Mouse (Mus musculus): ENCODE measurements around the gene Hap1.

Gene Hap1

DNA sequence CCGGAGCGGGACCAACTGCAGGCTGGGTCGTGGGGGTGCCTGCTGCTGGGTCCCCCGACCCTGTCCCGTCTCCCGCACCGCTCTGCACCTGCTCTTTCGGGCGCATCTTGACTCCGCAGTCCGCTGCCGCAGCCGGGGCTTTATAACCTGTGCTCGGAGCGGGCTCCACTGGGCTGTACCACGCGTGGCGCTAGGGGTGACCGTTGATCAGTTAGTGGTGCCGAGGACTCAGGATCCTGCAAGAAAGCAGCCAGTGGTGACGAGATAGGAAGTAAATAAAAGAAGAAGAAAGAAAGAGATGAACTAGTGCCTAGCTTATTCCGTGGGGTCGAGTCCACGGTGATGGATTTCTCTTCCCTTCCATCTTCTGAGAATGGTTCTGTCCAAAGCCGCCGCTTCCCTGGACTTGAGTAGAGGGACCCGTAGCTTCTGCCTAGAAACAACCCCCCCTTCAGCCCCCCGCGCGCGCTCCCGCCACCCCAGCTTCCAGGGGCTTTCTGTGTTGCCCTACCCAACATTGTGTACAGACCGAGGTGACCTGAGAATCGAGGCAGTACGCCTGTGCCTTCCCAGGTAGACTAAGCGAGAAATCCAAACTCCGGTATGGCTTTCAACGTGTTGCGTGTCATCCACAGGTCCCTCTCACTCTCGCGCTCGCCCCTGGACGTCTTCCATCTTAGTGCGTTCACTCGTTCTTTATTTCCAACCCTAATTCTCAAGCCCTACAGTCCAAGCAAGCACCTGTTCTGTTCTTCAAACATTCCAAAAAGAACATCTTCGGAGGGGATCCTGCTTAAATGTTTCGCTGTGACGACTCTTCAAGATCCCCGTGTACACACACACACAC, at the start of gene Hap1:
Hap1 (minus strand) TSS at position 157 of the 847 bp plus-strand sequence.
- peak; percentile 78 to 83 for DNase-seq

DNA sequence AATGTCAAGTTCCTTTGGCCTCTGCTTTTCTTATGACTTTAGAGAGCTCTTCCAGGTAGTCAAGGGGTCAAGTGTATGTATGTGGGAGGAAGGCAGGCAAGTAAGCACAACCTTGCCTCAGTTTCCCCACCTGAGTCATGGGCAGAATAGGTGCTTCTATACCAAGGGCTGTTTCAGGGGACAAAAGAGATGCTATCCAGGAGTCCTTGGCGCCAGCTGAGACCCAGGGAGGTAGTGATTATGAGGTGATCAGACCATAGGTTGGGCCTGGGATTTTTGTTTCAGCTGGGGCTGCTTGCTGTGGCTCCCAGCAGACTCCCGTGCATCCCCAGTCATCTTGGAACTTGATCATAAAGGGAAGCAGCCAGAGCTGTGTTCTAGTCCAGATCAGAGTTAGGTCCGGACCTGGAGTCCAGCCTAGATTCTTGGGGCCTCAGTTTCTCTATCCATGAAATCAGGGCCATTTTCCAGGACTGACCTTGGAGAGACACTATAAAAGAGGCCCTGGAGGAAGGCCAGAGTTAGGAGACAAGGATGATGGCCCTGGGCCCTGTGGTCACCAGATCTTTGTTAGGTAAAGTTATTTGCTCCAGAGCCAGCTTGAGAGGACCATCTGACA, 48.6 kb upstream of the Hap1 start:
- DNase-seq: no peak

DNA sequence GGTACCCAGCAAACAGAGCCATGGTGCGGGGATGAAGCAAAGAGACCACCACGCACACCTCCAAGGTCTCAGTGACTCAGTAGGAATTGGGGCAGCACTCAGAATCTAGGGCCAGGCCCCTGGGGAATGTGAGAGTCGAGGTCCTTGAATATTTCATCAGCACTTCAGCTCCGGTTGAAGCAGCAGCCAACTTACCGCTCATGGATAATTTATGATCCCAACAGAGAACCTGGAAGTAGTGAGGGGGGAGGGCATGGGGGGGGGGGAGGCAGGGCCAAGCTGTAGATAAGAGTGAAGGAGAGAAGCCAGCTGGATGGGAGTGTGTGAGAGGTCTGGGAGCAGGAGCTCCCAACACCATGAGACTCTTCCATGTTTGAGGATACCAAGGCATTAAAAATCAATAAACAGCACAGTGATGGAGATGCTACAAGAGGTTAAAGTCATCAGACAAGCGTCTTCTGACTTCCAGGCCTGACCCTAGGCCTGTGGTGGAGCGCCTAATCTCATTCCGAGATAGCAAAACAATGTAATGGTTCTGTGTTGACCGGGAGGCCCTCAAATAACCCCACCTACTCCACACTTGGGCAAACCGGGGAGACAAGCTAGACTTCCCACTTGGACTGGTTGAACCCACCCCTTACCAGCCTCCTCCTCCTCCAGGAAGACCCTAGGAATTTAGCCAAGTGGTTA, 47.7 kb upstream of the Hap1 start:
- DNase-seq: no peak

DNA sequence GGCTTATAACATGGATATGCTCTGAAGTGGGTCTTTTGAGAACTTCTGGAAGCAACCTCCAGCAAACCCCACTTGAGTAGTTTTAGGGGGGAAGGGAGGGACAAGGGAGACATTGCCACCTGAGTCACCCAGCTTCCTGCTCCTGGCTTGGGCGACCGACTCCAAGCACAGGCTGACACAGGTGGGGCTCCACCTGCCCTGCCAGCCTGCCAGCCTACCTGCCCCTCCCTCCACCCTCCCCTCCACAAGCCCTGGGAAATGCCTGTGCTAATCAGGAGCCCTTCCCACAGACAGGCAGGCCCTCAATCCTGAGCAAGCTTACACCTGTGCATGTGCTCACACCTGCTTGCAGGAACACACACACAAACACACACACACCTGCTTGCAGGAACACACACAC, 46.8 kb upstream of the Hap1 start:
- DNase-seq: peak in 1 of 2 experiments; percentile 72

DNA sequence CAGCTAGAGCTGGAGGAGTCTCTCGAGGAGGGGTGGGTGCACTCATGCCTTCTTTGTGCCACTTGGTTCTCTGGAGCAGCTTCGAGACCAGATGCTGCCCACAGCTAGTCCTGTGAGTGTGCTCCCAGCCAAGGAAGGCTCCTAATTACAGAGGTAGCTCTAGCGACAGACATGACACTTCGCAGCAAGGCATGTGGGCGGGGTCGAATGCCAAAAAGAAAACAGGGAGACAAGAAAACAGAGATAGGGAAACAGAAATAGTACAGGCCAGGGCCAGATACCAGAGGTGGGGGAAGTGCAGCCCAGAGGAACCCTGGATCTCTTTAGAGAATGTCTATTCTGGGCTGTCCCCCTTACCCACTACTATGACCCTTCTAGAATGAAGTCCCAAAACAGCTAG, 46.3 kb upstream of the Hap1 start:
- DNase-seq: no peak

DNA sequence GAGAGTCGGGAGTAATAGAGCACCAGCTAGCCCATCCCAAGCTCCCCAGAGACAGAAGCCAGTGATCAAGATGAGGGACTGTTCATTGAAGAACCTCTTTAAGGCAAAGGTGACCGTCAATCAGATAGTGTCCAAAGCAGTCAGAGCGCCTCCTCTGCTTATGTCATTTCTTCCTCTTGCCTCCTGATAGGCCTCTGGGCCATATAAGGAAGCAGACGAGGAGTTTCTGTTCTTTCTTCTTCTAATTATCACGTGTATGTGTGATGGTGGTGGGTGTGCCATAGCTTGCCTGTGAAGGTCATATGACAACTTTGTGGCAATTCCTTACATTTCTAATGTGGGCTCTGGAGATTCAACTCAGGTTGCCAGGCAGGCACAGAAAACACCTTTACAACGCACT, 44.9 kb upstream of the Hap1 start:
- DNase-seq: no peak

DNA sequence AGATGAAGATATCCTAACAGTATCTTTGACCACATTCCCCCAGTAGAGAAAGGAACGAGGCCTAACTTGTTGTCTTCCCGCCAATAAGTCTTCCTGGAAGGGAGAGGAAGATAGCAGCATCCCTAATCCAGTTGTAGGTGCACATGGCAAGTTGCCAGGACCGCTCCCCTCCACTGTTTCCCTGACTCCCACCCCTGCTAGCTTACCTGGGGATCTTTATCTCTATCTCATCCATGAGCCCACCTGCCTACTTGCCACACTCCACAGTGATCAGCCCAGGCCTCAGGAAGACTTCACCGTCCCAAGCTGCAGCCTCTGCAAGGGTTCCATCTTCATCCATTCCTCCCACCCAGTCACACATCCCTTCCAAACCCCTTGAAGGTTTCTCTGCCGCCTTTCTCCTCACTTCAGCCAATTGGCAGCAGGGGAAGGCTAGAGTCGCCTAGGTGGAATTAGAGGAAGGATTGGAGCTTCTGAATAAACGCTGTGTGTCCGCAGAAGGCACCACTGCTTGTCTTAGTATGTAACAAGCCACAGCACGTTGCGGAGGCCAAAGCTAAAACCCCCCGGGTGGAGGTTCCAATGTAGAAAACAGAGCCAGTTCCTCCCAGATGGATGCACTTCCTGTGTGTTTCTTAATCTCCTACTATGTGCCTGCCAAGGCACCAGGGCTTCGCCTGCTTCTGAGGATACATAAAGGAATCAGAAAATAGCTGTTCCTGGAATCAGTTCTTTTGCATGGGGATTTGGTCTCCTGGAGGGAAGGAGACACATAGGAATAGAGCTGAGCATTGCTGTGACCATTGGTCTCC, 44.0 kb upstream of the Hap1 start:
- no peak for DNase-seq

DNA sequence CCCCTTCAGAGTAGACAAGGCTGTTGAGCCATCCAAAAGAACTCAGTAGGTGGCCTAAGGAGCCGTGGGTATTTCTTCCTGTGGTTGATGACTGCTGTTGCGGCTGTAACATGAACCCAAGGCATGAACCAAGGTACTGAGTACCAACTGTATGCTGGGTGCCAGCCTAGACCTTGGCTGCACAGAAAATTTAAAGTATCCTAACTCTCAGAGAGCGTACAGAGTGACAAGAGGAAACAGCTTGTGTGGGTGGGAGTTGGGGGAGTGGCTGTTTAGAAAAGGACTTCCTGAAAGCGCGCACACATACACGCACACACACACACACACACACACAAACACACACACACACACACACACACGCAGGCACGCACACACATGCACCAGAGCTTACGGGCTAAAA, 43.4 kb upstream of the Hap1 start:
- peak; percentile 29 to 65 for DNase-seq

DNA sequence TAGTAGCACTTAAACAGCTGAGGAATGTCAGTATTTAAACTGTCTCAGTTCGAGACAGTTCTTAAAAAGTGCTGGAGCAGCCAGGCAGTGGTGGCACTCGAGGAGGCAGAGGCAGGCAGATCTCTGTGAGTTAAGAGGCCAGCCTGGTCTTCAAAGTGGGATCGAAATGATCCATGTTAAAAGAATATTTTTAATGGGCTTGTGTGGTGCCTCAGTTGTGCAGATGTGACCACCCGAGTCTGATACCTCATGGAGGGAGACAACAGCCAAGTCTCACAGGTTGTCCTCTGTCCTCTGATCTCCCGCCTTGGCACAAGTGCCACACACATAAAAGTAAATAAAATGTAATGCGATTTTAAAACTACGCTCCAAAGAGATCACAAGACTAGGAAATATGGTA, 42.6 kb upstream of the Hap1 start:
- DNase-seq: no peak

DNA sequence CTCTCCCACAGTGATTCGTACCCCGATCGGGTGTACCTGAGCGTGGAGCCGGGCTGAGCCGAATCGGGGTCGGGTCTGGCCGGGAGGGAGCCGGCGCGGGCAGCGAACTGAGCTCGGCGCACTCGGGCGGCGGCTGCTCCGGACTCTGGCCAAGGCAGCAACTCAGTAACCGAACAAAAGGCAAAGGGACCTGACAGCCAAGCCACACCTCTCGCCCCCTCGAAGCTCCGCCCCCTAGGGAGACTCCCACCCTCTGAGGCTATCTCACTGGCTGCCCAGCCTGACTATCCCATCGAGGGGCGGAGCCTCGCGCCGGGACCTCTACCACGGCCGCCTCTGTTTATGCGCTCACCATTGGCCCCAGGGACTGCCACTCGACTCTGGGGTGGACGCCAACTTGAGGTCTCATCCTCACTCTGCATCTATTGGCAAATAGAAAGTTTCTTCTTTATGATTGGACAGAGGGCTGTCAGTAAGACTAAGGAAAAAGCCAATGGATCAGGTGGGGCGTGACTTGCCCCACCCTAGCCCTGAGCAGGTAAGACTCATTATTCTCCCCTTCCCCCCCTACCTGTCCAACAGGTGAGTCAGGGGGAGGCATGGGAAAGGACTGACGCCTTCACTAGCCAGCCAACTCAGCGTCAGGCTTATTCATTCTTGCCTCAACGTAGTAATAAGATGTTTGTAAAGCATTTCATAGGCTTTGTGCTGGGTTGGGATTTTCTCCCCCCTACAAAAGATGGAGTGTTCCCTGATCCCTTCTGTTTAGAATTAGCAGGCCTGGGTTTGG, 41.9 kb upstream of the Hap1 start, which contains the start of gene Jup:
Jup (minus strand) TSS at position 164 of the 790 bp plus-strand sequence.
- DNase-seq: peak; percentile 100

DNA sequence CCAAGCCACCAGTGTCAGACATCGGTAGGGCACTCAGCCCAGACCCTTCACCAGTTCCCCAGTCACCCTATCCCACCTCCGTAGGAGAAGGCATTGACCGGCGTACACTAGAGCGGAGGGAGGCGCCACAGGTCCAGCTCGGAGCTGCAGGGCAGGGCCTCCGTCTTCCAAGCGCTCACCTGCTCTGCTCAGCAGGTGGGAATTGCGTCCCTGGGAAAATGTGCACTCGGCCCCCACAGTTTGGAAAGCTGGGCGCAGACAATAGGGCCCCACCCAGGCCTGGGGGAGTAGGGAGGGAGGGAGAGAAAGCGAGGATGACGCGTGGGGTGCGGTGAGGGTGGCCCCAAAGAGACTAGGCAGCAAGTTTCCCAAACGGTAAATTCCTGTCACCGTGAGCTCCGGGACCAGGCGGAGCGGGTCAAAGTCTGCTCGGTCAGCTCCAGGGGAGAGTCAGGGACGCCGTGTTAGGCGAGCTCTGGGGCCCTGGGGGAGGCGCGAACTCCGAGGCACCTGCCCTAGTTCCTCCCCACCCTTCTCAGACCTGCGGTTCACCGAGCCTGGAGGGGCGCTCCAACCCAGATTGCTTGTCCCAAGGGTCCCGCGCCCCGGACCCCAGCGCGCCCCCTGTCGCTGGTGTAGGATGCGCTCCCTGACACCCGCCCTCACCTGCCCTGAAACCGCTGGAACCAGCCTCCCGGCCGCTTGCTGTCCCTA, 41.1 kb upstream of the Hap1 start:
- peak; percentile 69 to 89 for DNase-seq

DNA sequence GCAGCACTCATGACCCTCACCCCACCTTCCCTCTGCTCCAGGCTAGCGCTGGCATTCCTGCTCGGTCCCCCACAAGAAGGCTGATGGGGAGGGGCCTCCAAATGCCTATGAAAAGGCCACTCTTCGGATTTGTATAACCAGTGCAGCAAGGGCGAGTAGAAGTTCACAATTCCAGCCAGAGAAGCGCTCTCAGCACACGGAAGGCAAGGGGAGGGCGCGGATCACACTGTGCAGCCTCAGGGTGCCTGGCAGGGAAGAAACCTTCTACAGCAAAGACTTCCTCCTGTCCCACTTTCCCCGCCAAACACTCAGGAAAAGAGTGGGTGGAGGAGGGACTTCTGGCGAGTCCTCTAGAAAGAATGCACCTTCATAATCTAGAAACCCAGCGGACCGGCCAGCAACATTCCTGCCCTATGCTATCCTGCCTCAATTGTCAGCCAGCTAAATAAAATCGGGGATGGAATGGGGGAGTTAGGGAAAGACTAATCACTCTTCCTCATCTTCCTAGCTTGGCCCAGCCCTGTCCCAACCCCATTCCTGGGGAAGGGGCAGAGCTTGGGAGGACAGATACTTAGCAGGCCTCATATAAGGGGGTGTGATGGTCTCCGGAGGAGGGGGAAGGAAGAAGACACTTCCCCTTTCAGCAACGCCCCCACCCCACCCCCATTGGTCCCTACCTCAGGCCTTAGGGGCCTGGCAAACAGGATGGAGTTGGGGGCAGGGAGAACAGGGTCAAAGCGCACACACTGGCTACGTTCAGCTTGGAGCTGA, 40.1 kb upstream of the Hap1 start:
- peak; percentile 63 to 79 for DNase-seq

DNA sequence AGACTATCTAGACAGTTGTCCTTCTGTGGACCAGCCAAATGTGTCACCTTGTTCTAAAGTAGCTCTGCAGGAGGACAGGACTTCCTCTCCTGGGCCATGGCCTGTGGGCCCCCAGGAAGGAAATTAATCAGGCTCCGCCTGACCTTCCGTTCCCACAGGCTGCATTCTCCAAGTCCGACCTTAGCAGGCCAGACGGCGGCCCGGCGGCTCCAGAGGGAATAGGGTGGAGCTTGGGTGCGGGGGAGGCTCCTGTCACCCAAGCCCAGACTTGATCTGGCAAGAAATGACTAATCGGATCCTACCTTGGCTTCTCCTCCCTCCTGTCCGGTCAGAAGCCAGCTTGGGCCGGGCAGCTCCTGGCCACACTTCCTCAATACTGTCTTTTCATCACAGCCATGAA, 39.3 kb upstream of the Hap1 start:
- DNase-seq: peak; percentile 89 to 97

DNA sequence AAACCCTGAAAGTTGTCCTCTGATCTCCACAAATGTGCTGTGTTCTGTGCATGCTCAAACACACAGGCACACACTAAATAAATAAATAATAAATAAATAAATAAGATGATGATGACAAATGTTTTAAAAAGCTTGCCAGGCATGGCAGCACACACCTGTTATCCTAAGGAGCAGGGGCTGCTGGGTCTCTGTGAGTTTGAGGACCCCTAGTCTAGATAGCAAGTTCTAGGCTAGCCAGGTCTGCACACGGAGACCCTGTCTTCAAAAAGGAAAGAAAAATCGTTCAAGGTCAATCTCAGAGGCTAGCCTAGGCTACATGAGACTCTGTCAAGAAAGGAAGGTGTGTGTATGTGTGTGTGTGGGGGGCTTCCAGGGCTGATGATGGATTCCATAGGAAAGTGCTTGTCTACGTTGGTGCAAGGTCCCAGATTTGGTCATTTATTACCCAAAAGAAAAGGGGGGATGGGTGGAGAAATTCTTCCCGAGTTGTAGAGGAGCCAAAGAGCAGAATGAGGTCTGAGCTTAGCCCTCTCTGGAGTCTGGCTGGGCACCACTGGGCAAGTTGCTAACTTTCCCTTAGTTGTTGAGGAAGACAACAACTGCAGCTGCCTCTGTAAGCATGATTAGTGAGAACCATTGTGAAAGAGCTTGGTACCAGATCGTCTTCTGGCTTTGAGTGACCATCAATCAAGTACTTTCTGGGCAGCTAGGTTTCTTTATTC, 38.6 kb upstream of the Hap1 start:
- DNase-seq: peak in 1 of 2 experiments; percentile 30

DNA sequence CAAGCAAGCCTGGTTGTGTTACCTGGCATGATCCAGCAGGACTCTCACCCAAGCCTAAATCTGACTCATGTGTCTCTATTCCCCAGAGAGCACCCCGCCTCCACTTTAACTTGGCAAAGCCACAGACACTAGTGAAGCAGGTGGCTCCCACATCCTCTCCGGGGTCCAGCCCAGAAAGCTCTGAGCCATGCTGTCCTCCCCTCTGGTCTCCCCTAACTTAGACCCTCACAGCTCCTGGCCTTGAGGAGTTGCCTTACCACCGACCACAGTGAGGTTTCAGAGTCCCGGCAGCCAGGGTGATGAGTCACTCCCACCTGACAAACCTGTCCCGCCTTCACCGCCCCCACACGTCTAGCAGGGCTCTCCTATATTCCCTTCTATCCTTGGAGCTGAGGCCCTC, 37.8 kb upstream of the Hap1 start:
- DNase-seq: peak in 1 of 2 experiments; percentile 49

DNA sequence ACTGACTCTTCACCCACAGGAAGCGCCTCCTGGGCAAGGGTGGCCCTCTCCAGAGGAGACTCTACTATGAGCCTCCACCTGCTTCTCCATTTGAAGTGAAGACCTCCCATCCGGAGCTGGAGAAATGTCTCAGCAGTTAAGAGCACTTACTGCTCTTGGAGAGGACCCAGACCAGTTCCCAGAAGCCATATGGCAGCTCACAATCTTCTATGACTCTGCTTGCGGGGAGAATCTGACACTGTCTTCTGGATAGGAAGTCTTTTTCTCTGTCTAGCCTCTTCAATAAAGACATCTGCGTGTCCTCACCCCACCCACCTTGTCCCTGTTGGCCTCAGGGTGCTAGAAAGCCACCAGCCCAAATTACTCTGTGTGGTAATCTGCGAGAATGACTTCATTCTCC, 37.0 kb upstream of the Hap1 start:
- DNase-seq: no peak

DNA sequence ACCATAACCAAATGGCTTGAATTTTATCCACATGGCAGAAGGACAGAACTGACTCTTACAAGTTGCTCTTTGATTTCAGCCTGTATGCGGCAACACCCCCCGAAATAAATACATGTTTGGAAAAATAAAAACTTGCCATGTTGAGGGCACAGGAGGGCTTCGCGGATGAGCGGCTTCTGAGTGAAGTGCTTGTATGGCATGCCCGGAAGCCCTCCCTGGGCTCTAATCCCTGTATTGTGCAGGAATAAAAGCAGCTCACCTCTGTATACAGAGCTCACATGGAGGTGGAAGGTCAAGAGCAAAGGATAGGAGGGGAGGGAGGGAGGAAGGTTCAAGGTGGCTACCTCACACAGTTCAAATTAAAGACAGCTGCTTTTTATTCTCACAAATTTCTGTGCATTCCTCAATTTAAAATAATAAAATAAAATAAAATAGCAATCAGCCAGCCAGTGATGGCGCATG, 36.0 kb upstream of the Hap1 start:
- DNase-seq: no peak

DNA sequence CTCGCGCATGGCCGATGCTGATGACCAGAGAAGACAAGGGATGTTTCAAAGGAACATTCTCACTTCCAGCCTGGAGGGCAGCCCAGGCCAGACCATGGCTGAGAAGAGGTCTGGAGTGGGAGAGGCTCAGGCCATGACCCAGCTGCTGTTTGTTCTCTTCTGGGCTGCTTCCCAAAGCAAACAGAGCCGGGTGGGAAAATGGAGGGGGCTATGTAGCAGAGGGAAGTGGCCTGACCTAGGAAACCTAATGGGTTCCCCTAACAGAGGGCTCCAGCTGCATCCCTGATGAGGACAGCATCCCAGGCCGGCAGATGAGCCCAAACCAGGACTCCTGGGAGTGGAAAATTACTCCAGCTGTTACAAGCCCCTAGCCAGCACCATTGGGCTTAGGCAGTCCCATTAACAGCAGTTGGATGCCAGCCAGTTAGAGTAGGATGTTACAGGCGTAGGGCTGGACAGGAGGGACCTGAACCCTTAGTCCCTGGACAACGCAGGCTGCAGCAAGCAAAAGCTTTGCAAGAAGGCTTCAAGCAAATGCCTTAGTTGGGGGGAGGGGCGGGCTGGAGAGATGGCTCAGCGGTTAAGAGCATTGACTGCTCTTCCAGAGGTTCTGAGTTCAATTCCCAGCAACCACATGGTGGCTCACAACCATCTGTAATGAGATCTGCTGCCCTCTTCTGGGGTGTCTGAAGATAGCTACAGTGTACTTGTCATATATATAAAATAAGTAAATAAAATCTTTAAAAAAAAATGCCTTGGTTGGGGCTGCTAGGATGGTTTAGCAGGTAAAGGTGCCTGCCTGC, 35.4 kb upstream of the Hap1 start:
- peak; percentile 80 to 91 for DNase-seq
